Mouse (Mus musculus): ENCODE results near the gene Top1.

- TF ChIP-seq POLR2A (IDR thresholded peaks at IDR 0.05; ENCODE audit: low read depth, low read length) (no peak), CTCF (IDR thresholded peaks at IDR 0.05; ENCODE audit: borderline replicate concordance, insufficient read depth, low read length) (no peak)
Measured at GRCm38 (mm10) chr2:160651165-160651564, 5.5 kb downstream of the Top1 start.

Data from embryonic fibroblast, embryonic 13.5 days (primary cell).